ENCODE assay signal across 16 mouse cellular contexts in the genomic region with DNA sequence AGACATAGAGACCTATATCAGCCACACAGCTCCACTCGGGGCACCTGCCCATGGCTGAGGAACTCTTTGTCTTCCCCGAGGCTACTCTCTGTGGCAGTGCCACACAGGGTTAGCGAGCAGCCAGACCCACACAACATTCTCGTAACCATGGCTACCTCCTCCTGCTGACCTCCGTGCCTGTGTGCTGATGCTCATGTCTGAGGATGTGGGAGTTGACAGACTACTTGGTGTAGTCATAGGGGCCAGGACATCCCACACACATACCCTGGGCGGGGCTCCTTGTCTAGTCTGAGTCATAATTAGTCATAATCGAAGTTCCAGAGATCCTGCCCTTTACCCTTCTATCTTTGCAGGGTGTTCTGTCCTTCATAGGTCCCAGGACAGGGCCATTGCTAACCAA.
A peak's percentile ranks its signal among the peaks of the same experiment; 100 is the strongest.
DNase-seq lines count a peak whose midpoint lies in the region; ATAC-seq lines count a peak whose summit lies in the region.
"Had no signal": no experiment of that assay in that cellular context is flagged by ENCODE, and none has a peak within 500 bp of the region (broad histone marks: within the 10 kb centered on the region; RNA-seq: fewer than 3 reads in every experiment).

No protein-coding gene starts in this region.

- H3K27ac ChIP-seq in hindbrain, embryonic 16.5 days (ENCODE audit: low read depth, low read length) = no peak overlapping the region
- no peak overlapping the region for H3K27ac ChIP-seq in hindbrain, embryonic 12.5 days
- H3K27ac ChIP-seq in neural tube, embryonic 13.5 days (replicated peaks) = no peak overlapping the region
- H3K27ac ChIP-seq in neural tube, embryonic 15.5 days (replicated peaks) = no peak overlapping the region
- H3K27ac ChIP-seq: limb, embryonic 15.5 days had no signal

- H3K4me3 ChIP-seq in hindbrain, embryonic 16.5 days (ENCODE audit: low read length) = no peak overlapping the region
- H3K4me3 ChIP-seq in hindbrain, embryonic 12.5 days = no peak overlapping the region
- H3K4me3 ChIP-seq in neural tube, embryonic 13.5 days = no peak overlapping the region
- no peak overlapping the region for H3K4me3 ChIP-seq in neural tube, embryonic 15.5 days (replicated peaks)
- H3K4me3 ChIP-seq: limb, embryonic 15.5 days; megakaryocyte, embryonic 14.5 days had no signal

- WGBS in hindbrain, embryonic 16.5 days = 57% methylated on average over 7 of the region's 7 CpGs
- 61% methylated on average over 7 of the region's 7 CpGs for WGBS in hindbrain, embryonic 12.5 days
- WGBS in neural tube, embryonic 13.5 days = 61% methylated on average over 7 of the region's 7 CpGs
- WGBS in neural tube, embryonic 15.5 days = 57% methylated on average over 7 of the region's 7 CpGs

- H3K36me3 ChIP-seq in hindbrain, embryonic 16.5 days (ENCODE audit: control insufficient read depth, insufficient read depth, low read length) = no peaks in the 10 kb centered on the region
- H3K36me3 ChIP-seq in hindbrain, embryonic 12.5 days = no peaks in the 10 kb centered on the region
- H3K36me3 ChIP-seq in neural tube, embryonic 13.5 days = no peaks in the 10 kb centered on the region
- H3K36me3 ChIP-seq in neural tube, embryonic 15.5 days = no peaks in the 10 kb centered on the region
- H3K36me3 ChIP-seq: limb, embryonic 15.5 days had no signal

- H3K4me2 ChIP-seq in hindbrain, embryonic 16.5 days (ENCODE audit: low read length) = no peak overlapping the region
- H3K4me2 ChIP-seq in hindbrain, embryonic 12.5 days (replicated peaks) = no peak overlapping the region
- no peak overlapping the region for H3K4me2 ChIP-seq in neural tube, embryonic 13.5 days
- no peak overlapping the region for H3K4me2 ChIP-seq in neural tube, embryonic 15.5 days
- H3K4me2 ChIP-seq: limb, embryonic 15.5 days had no signal

- H3K27me3 ChIP-seq in hindbrain, embryonic 16.5 days (replicated peaks; ENCODE audit: control insufficient read depth, insufficient read depth, low read length) = no peaks in the 10 kb centered on the region
- no peaks in the 10 kb centered on the region for H3K27me3 ChIP-seq in hindbrain, embryonic 12.5 days
- H3K27me3 ChIP-seq in neural tube, embryonic 13.5 days = no peaks in the 10 kb centered on the region
- no peaks in the 10 kb centered on the region for H3K27me3 ChIP-seq in neural tube, embryonic 15.5 days (replicated peaks)
- H3K27me3 ChIP-seq: limb, embryonic 15.5 days had no signal

- ATAC-seq in hindbrain, embryonic 16.5 days = 0 out of 2 replicates have a peak, but pooled peaks have one; percentile 27
- no peak for ATAC-seq in hindbrain, embryonic 12.5 days (ENCODE audit: low FRiP score)
- ATAC-seq in neural tube, embryonic 13.5 days (ENCODE audit: low read depth) = 0 out of 2 replicates have a peak, but pooled peaks have one; percentile 52
- no peak; the same call in 1 of the 2 replicates for ATAC-seq in neural tube, embryonic 15.5 days (ENCODE audit: low FRiP score)
- ATAC-seq in activated CD4-positive, CD25-positive, alpha-beta regulatory T cell, adult 4 months = peak; percentile 84
- no peak for ATAC-seq in erythroblast, adult 5-6 weeks (replicated peaks; ENCODE audit: low FRiP score, poor library complexity, severe bottlenecking)
- ATAC-seq: forebrain, embryonic 16.5 days; intestine, embryonic 16.5 days had no signal

- DNase-seq in left cerebral cortex, postnatal 4 days = no peak
- DNase-seq: cerebellum, adult 2 months; gastrocnemius, postnatal 10 days; heart, postnatal 14 days; kidney, postnatal 10 days; right cerebral cortex, postnatal 14 days had no signal

- H3K4me1 ChIP-seq in hindbrain, embryonic 16.5 days (ENCODE audit: control insufficient read depth, insufficient read depth, low read depth, low read length) = 0 out of 2 replicates have a peak, but pooled peaks cover 2% of the 10 kb centered on the region
- H3K4me1 ChIP-seq in hindbrain, embryonic 12.5 days = peaks cover 14% of the 10 kb centered on the region
- H3K4me1 ChIP-seq in neural tube, embryonic 13.5 days (replicated peaks) = peaks cover 12% of the 10 kb centered on the region
- H3K4me1 ChIP-seq in neural tube, embryonic 15.5 days = peaks cover 9% of the 10 kb centered on the region; the same call in 1 of the 2 replicates
- H3K4me1 ChIP-seq: megakaryocyte, embryonic 14.5 days had no signal

- intact Hi-C loops in left cerebral cortex, postnatal 4 days (cut with DNase I) = no loop called here

- H3K9ac ChIP-seq in hindbrain, embryonic 16.5 days (ENCODE audit: low read depth, low read length) = no peak overlapping the region
- H3K9ac ChIP-seq in hindbrain, embryonic 12.5 days = no peak overlapping the region
- H3K9ac ChIP-seq in neural tube, embryonic 13.5 days = no peak overlapping the region
- H3K9ac ChIP-seq in neural tube, embryonic 15.5 days (replicated peaks) = no peak overlapping the region
- H3K9ac ChIP-seq: limb, embryonic 15.5 days had no signal

- H3K9me3 ChIP-seq in hindbrain, embryonic 16.5 days (ENCODE audit: control insufficient read depth, low read length) = no peaks in the 10 kb centered on the region
- H3K9me3 ChIP-seq in hindbrain, embryonic 12.5 days (replicated peaks) = no peaks in the 10 kb centered on the region
- H3K9me3 ChIP-seq in neural tube, embryonic 13.5 days = no peaks in the 10 kb centered on the region
- H3K9me3 ChIP-seq in neural tube, embryonic 15.5 days (replicated peaks) = no peaks in the 10 kb centered on the region
- H3K9me3 ChIP-seq: limb, embryonic 15.5 days; megakaryocyte, embryonic 14.5 days had no signal

Comparison
In these comparisons a context has a peak if more than half of its experiments do, and no peak if none do; other contexts are left out.
1. ATAC-seq: peak in hindbrain, embryonic 16.5 days (single experiment), neural tube, embryonic 13.5 days (single experiment) and activated CD4-positive, CD25-positive, alpha-beta regulatory T cell, adult 4 months (single experiment); none in hindbrain, embryonic 12.5 days (single experiment), neural tube, embryonic 15.5 days (single experiment) and erythroblast, adult 5-6 weeks (single experiment).